Mouse (Mus musculus): ENCODE measurements around the gene Ncln. TPM values are rescaled to one million over a fixed set of nuclear protein-coding genes. Genes with fewer than 3 reads are reported as not detected.

Gene Ncln
- 147 and 177 TPM in 2 replicates for polyA plus RNA-seq (2012; rRNA removed)

DNA sequence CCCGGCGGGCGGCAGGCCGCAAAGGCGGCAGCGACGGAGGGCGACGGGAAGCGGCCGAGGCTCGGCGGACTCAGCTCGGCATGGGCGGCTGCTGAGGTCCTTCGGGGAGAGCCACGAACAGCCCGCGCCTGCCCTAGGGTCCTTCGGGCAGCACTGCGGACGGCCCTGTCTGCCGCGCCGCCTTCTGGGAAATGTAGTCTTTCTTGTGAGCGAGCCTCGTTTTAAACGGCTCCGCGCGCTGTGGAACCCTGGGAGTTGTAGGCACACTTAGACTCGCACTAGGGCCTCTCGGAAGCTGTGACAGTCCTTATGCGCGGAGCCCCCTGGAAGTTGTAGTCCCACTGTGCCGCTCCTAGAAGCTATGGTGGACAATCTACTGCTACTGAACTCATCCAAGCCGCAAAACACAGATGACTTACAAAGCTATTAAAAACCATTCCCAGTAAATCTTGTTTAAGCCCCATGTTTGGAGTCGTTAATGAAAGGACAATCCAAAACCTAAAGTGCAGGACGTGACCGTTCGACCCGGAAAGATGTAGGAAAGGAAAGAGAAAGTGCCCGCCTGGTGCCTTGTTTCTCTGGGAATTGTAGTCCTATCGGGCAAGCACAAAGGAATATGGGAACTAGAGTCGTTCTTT is at the start of gene Ncln:
TSS of gene Ncln (minus strand) at position 129 of the 638 bp plus-strand sequence.

DNA sequence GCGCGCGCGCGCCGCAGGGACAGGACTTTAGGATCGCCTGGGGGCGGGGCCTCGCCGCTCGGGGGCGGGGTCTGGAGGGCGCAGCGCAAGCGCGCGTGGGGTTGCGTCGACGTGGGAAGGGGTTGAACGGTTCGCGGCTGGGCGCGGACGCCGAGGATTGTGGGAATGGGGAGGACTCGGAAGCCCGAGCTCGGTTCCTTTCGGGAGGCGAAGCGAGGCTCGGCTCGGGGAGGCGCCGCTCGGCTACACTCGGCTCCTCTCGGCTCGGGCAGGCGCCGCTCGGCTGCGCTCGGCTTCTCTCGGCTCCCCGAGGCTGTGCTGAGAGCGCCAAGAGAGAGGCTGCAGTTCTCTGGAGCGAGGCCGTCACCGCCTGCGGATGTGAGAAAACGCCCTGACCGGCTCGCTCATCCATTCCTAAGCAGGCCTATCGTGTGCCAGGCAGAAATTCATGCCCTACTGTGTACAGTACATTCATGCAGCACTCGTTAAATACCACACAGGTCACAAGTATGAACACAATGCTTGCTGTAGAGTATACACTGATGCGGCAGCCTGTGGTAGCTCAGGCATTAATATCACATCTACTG is 49.1 kb upstream of the Ncln start, which contains the start of gene Gna11:
TSS of gene Gna11 (minus strand) at position 30 of the 587 bp plus-strand sequence.

DNA sequence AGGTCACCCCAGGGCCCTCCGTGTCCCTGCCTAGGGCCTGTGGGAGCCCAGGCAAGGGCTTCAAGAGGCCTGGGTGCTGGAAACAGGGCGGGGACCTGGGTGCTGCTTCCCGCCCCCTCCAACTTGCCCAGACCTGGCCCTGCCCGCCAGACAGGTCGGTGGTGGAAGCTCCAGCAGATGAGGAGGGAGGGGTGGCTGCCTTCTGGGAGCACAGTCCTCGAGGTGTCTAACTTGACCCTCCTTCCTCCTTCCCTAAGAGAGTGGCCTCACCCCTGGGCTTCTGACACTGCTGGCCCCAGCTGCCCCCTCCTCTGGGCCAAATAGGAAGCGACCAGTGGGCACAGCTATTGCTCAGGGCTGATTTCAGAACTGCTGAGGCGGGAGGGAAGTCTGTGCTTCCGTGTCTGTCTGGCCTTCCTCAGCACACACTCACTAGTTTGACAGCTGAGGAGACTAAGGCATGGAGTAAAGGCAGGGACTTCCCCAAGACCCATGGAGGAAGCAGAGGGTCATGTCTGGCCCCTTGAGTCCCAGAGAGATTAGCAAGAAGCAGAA is 27.9 kb upstream of the Ncln start, which contains the start of gene Gna15:
TSS of gene Gna15 (minus strand) at position 175 of the 555 bp plus-strand sequence.

DNA sequence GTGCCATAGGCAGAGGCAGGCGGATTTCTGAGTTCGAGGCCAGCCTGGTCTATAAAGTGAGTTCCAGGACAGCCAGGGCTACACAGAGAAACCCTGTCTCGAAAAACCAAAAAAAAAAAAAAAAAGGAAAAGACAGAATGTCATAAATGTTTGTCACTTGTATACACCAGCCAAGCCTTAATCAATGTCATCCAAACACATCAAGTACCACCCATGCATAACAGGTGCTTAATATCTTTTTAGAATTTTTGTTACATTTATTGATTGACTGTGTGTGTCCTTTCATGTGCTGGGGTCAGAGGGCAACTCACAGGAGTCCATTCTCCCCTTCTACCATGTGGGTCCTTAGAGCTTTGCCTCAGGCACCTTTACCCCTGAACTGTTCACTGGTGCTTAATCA is 3.8 kb upstream of the Ncln start, which contains the start of gene S1pr4:
TSS of gene S1pr4 (minus strand) at position 101 of the 400 bp plus-strand sequence.

DNA sequence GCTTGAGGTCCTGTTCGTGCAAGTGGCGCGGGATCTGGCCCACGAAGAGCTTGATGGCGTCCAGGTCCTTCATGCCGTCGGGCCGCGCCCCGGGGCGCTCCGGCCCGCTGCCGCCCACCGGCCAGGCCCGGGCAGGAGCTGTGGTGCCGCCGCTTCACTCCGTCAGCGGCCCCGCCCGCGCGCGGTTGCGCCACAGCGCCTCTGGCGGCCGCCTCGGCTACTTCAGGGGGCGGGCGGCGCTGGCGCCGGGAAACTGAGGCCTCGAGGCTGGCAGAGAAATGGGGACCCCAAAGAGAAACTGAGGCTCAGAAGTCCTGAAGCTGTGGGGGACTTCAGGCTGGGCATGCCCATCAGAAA is 13.7 kb downstream of the Ncln start, which contains the start of gene Celf5:
TSS of gene Celf5 (minus strand) at position 177 of the 357 bp plus-strand sequence.

DNA sequence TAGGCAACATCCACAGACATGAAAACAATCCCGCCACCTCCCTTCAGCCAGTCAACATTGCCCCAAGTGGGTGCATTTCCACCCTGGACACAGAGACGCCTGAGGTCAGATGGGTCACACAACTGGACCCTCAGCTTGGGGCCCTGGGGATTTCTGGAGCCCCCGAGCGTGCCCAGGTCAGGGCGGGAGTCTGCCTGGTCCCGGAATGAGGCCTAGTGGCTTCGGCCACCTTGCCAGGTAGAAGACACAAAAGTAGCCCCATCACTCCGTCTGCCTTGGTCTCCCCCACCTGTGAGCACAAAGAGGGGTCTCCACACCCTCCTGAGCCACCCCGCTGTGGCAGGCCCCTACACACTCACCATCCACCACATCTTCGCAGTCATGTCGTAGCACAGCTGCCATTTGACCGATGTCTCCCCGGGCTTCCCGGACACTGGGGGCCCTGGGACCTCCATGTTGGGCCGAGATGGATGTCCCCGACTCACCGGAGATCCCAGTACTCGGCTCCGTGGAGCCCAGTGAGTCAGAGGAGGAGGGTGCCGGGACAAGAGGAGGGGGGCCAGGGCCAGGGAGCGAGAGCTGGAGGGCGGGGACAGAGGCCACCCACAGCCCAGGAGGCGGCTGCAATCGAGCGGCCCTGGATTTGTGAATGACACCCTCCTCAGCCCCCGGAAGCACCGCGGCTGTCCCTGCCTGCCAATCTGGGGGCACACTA is 40.9 kb downstream of the Ncln start, which contains the start of gene Nfic:
TSS of gene Nfic (minus strand) at position 455 of the 715 bp plus-strand sequence.

Other genes with a start within 250 kb of the Ncln start
- 1.5 and 3.0 TPM in 2 replicates for gene Matk, start 243.5 kb downstream of the Ncln start, polyA plus RNA-seq (2012; rRNA removed)
- 75.5 and 146 TPM in 2 replicates for gene Mrpl54, start 229.5 kb downstream of the Ncln start, polyA plus RNA-seq (2012; rRNA removed)
- gene Apba3, start 229.4 kb downstream of the Ncln start, polyA plus RNA-seq (2012; rRNA removed), result 58.9 and 73.0 TPM in 2 replicates
- 85.6 and 104 TPM in 2 replicates for gene Tjp3, start 204.8 kb downstream of the Ncln start, polyA plus RNA-seq (2012; rRNA removed)
- gene Pip5k1c, start 203.4 kb downstream of the Ncln start, polyA plus RNA-seq (2012; rRNA removed), result 33.5 and 41.8 TPM in 2 replicates
- 11.9 and 14.7 TPM in 2 replicates for gene Cactin, start 175.3 kb downstream of the Ncln start, polyA plus RNA-seq (2012; rRNA removed)
- gene Tbxa2r, start 167.7 kb downstream of the Ncln start, polyA plus RNA-seq (2012; rRNA removed), result 17.8 and 29.6 TPM in 2 replicates
- 2.3 TPM in 2 replicates for gene Gipc3, start 153.1 kb downstream of the Ncln start, polyA plus RNA-seq (2012; rRNA removed)
- gene Hmg20b, start 145.9 kb downstream of the Ncln start, polyA plus RNA-seq (2012; rRNA removed), result 95.3 and 125 TPM in 2 replicates
- gene Mfsd12, start 138.9 kb downstream of the Ncln start, polyA plus RNA-seq (2012; rRNA removed), result 11.1 and 23.8 TPM in 2 replicates
- gene 4930404N11Rik, start 130.6 kb downstream of the Ncln start, polyA plus RNA-seq (2012; rRNA removed), result 229 and 346 TPM in 2 replicates
- gene Fzr1, start 117.9 kb downstream of the Ncln start, polyA plus RNA-seq (2012; rRNA removed), result 64.1 and 71.5 TPM in 2 replicates
- gene Dohh, start 112.0 kb downstream of the Ncln start, polyA plus RNA-seq (2012; rRNA removed), result 57.2 and 82.1 TPM in 2 replicates
- gene Gm48551, start 111.9 kb downstream of the Ncln start, polyA plus RNA-seq (2012; rRNA removed), result 0.54 and 0.88 TPM in 2 replicates
- 1.4 and 1.7 TPM in 2 replicates for gene Gm48552, start 107.4 kb downstream of the Ncln start, polyA plus RNA-seq (2012; rRNA removed)
- gene Smim24, start 103.3 kb downstream of the Ncln start, polyA plus RNA-seq (2012; rRNA removed), result 455 and 473 TPM in 2 replicates
- gene Nfic, start 40.8 kb downstream of the Ncln start, polyA plus RNA-seq (2012; rRNA removed), result 27.0 and 33.0 TPM in 2 replicates
- gene Celf5, start 13.7 kb downstream of the Ncln start, polyA plus RNA-seq (2012; rRNA removed), result 1.3 and 2.8 TPM in 2 replicates
- gene S1pr4, start 3.7 kb upstream of the Ncln start, polyA plus RNA-seq (2012; rRNA removed), result 1.6 and 3.7 TPM in 2 replicates
- 5.4 and 9.1 TPM in 2 replicates for gene Gna15, start 27.8 kb upstream of the Ncln start, polyA plus RNA-seq (2012; rRNA removed)
- gene Gna11, start 48.8 kb upstream of the Ncln start, polyA plus RNA-seq (2012; rRNA removed), result 64.5 and 66.0 TPM in 2 replicates
- gene Aes, start 63.1 kb upstream of the Ncln start, polyA plus RNA-seq (2012; rRNA removed), result 1,576 and 2,275 TPM in 2 replicates
- gene Tle2, start 78.2 kb upstream of the Ncln start, polyA plus RNA-seq (2012; rRNA removed), result 56.0 and 71.7 TPM in 2 replicates
- gene Tle6, start 104.7 kb upstream of the Ncln start, polyA plus RNA-seq (2012; rRNA removed), result 10.5 and 11.4 TPM in 2 replicates
- gene BC025920, start 109.9 kb upstream of the Ncln start, polyA plus RNA-seq (2012; rRNA removed), result 0.14 and 0.39 TPM in 2 replicates
- gene Sirt6, start 131.4 kb upstream of the Ncln start, polyA plus RNA-seq (2012; rRNA removed), result 18.8 and 22.3 TPM in 2 replicates
- gene Ankrd24, start 132.1 kb upstream of the Ncln start, polyA plus RNA-seq (2012; rRNA removed), result 17.2 and 28.0 TPM in 2 replicates
- 0.09 TPM in 1 of 2 replicates, not detected in the other for gene Gm10778, start 152.7 kb upstream of the Ncln start, polyA plus RNA-seq (2012; rRNA removed)
- gene Zfp433, start 208.4 kb upstream of the Ncln start, polyA plus RNA-seq (2012; rRNA removed), result not detected in 2 replicates